Mouse (Mus musculus) MEL (cell line): ENCODE measurements around the gene Clpsl2. TPM values are rescaled to one million over a fixed set of nuclear protein-coding genes. Genes with fewer than 3 reads are reported as not detected.

ENCODE experiments used
- DNase-seq: peaks from one replicate; pipeline ENCODE4 v3.0.0; 2011; ENCODE audit warnings: low read depth, low spot score
- H3K27ac ChIP-seq: 2 replicates; pipeline ENCODE4 v1.5.1; 2012; ENCODE audit warnings: low read depth, mild to moderate bottlenecking, control low read depth, low read length, moderate library complexity; ENCODE audit not compliant: control insufficient read depth
- H3K27me3 ChIP-seq, 2 experiments: fragments of 150-350 bp in 1 of 2; sonication (generic) in 1 of 2; 2 replicates each; pipeline ENCODE4 v1.6.1; 2012; ENCODE audit warnings: low read length in 2 of 2, mild to moderate bottlenecking in 2 of 2, improper control_type of control experiment in 1 of 2, moderate library complexity in 1 of 2; ENCODE audit not compliant: insufficient read depth in 2 of 2, control insufficient read depth in 1 of 2
- H3K36me3 ChIP-seq, 2 experiments: 2 replicates each; pipeline ENCODE4 v1.6.1; 2012 to 2014; ENCODE audit warnings: low read length in 2 of 2, improper control_type of control experiment in 1 of 2, inconsistent platforms in 1 of 2, mild to moderate bottlenecking in 1 of 2; ENCODE audit not compliant: insufficient read depth in 2 of 2, control insufficient read depth in 1 of 2
- H3K4me1 ChIP-seq, 2 experiments: fragments of 150-350 bp in 1 of 2; sonication (generic) in 1 of 2; 2 replicates each; pipeline ENCODE4 v1.6.1; 2012; ENCODE audit warnings: low read length in 2 of 2, improper control_type of control experiment in 1 of 2, mild to moderate bottlenecking in 1 of 2; ENCODE audit not compliant: insufficient read depth in 2 of 2, control insufficient read depth in 1 of 2
- H3K4me3 ChIP-seq, 2 experiments: fragments of 150-350 bp in 1 of 2; sonication (generic) in 1 of 2; 2 replicates each; pipeline ENCODE4 v1.5.1; 2012; ENCODE audit warnings: low read depth in 2 of 2, low read length in 2 of 2, mild to moderate bottlenecking in 2 of 2, moderate library complexity in 2 of 2, control low read depth in 1 of 2, improper control_type of control experiment in 1 of 2; ENCODE audit not compliant: control insufficient read depth in 1 of 2, insufficient read depth in 1 of 2
- H3K79me2 ChIP-seq: 2 replicates; pipeline ENCODE4 v1.6.1; 2012; ENCODE audit warnings: mild to moderate bottlenecking, low read length, moderate library complexity; ENCODE audit not compliant: control insufficient read depth, poor library complexity, insufficient read depth
- H3K9ac ChIP-seq: 2 replicates; pipeline ENCODE4 v1.6.1; 2012; ENCODE audit warnings: low read depth, mild to moderate bottlenecking, control low read depth, low read length, moderate library complexity; ENCODE audit not compliant: control insufficient read depth, poor library complexity, severe bottlenecking
- H3K9me3 ChIP-seq: fragments of 150-350 bp; sonication (generic); replicated peaks from 2 replicates; pipeline ENCODE4 v1.6.1; 2012; ENCODE audit warnings: mild to moderate bottlenecking, low read length, improper control_type of control experiment, moderate library complexity; ENCODE audit not compliant: insufficient read depth
- CHD2 ChIP-seq: IDR thresholded peaks from 2 replicates; pipeline ENCODE4 v1.6.1; 2011; ENCODE audit warnings: low read length, improper control_type of control experiment
- CTCF ChIP-seq, 3 experiments: IDR thresholded peaks in 2 of 3; conservative IDR thresholded peaks in 1 of 3; 2 replicates each; pipeline ENCODE4 v1.5.1; 2011 to 2012; ENCODE audit warnings: low read length in 3 of 3, low read depth in 2 of 3, mild to moderate bottlenecking in 2 of 3, improper control_type of control experiment in 1 of 3, inconsistent platforms in 1 of 3, mixed read lengths in 1 of 3, moderate library complexity in 1 of 3; ENCODE audit not compliant: control insufficient read depth in 1 of 3, insufficient read depth in 1 of 3, poor library complexity in 1 of 3, severe bottlenecking in 1 of 3
- EP300 ChIP-seq, 2 experiments: IDR thresholded peaks; 2 replicates each; pipeline ENCODE4 v1.6.1; 2011; ENCODE audit warnings: improper control_type of control experiment in 2 of 2, low read length in 2 of 2, low read depth in 1 of 2, mild to moderate bottlenecking in 1 of 2
- ETS1 ChIP-seq: IDR thresholded peaks from 2 replicates; pipeline ENCODE4 v1.6.1; 2012; ENCODE audit warnings: low read depth, mild to moderate bottlenecking, inconsistent platforms, low read length, improper control_type of control experiment, moderate library complexity
- GABPA ChIP-seq: IDR thresholded peaks from 2 replicates; pipeline ENCODE4 v1.6.1; 2012; ENCODE audit warnings: low read depth, mild to moderate bottlenecking, inconsistent platforms, low read length, improper control_type of control experiment, moderate library complexity
- KAT2A ChIP-seq: conservative IDR thresholded peaks from 2 replicates; pipeline ENCODE4 v1.6.1; 2012; ENCODE audit warnings: low read depth, low read length, improper control_type of control experiment, inconsistent platforms
- MAZ ChIP-seq: IDR thresholded peaks from 2 replicates; pipeline ENCODE4 v1.6.1; 2012; ENCODE audit warnings: low read depth, mild to moderate bottlenecking, inconsistent platforms, low read length, improper control_type of control experiment
- MXI1 ChIP-seq: IDR thresholded peaks from 2 replicates; pipeline ENCODE4 v1.6.1; 2011; ENCODE audit warnings: mild to moderate bottlenecking, low read depth, low read length, improper control_type of control experiment
- MYB ChIP-seq: IDR thresholded peaks from 2 replicates; pipeline ENCODE4 v1.6.1; 2011; ENCODE audit warnings: mild to moderate bottlenecking, low read depth, low read length, improper control_type of control experiment
- MYC ChIP-seq: IDR thresholded peaks from 2 replicates; pipeline ENCODE4 v1.6.1; 2011; ENCODE audit warnings: low read depth, mild to moderate bottlenecking, low read length, improper control_type of control experiment, moderate library complexity
- NELFE ChIP-seq: IDR thresholded peaks from 2 replicates; pipeline ENCODE4 v1.6.1; 2011; ENCODE audit warnings: low read depth, low read length, improper control_type of control experiment
- POLR2A ChIP-seq, 2 experiments: IDR thresholded peaks; 2 replicates each; pipeline ENCODE4 v1.6.1; 2011 to 2012; ENCODE audit warnings: low read length in 2 of 2, mild to moderate bottlenecking in 2 of 2, control low read depth in 1 of 2, improper control_type of control experiment in 1 of 2, low read depth in 1 of 2, moderate library complexity in 1 of 2; ENCODE audit not compliant: control insufficient read depth in 1 of 2, insufficient read depth in 1 of 2, poor library complexity in 1 of 2
- POLR2AphosphoS5 ChIP-seq: IDR thresholded peaks from 2 replicates; pipeline ENCODE4 v1.6.1; 2012; ENCODE audit warnings: low read depth, borderline replicate concordance, mild to moderate bottlenecking, inconsistent platforms, low read length, moderate library complexity, mixed read lengths
- RAD21 ChIP-seq: IDR thresholded peaks from 2 replicates; pipeline ENCODE4 v1.6.1; 2011; ENCODE audit warnings: mild to moderate bottlenecking, low read depth, low read length, improper control_type of control experiment
- RCOR1 ChIP-seq: IDR thresholded peaks from 2 replicates; pipeline ENCODE4 v1.6.1; 2012; ENCODE audit warnings: low read depth, mild to moderate bottlenecking, inconsistent platforms, low read length, improper control_type of control experiment
- TBP ChIP-seq: IDR thresholded peaks from 2 replicates; pipeline ENCODE4 v1.8.0; 2011; ENCODE audit warnings: low read depth, low read length, improper control_type of control experiment
- TCF12 ChIP-seq: IDR thresholded peaks from 2 replicates; pipeline ENCODE4 v1.6.1; 2014; ENCODE audit warnings: low read depth, mild to moderate bottlenecking, inconsistent platforms, low read length, improper control_type of control experiment, moderate library complexity
- UBTF ChIP-seq: IDR thresholded peaks from 2 replicates; pipeline ENCODE4 v1.6.1; 2012; ENCODE audit warnings: low read depth, mild to moderate bottlenecking, inconsistent platforms, low read length, improper control_type of control experiment, moderate library complexity, borderline replicate concordance; ENCODE audit not compliant: insufficient read depth
- USF2 ChIP-seq, 2 experiments: IDR thresholded peaks; 2 replicates each; pipeline ENCODE4 v1.6.1; 2011 to 2012; ENCODE audit warnings: improper control_type of control experiment in 2 of 2, low read length in 2 of 2, borderline replicate concordance in 1 of 2, inconsistent platforms in 1 of 2, low read depth in 1 of 2, mild to moderate bottlenecking in 1 of 2; ENCODE audit not compliant: insufficient read depth in 1 of 2
- ZMIZ1 ChIP-seq: IDR thresholded peaks from 2 replicates; pipeline ENCODE4 v1.6.1; 2012; ENCODE audit warnings: low read depth, mild to moderate bottlenecking, inconsistent platforms, low read length, improper control_type of control experiment, moderate library complexity
- ZNF384 ChIP-seq: IDR thresholded peaks from 2 replicates; pipeline ENCODE4 v1.6.1; 2012; ENCODE audit warnings: low read depth, mild to moderate bottlenecking, inconsistent platforms, low read length, improper control_type of control experiment
- polyA plus RNA-seq, 2 experiments: library from polyadenylated mRNA; stranded (reverse) in 1 of 2; unstranded in 1 of 2; fragments of >175 nt in 1 of 2; fragments of >200 nt in 1 of 2; gene quantifications; 2 replicates each; pipeline versions ENCODE4 v1.2.1 to v1.2.4; 2012; ENCODE audit warnings: low replicate concordance in 2 of 2, low read depth in 1 of 2; ENCODE audit not compliant: insufficient read length in 2 of 2, insufficient read depth in 1 of 2, missing spikeins in 1 of 2
- total RNA-seq: library from RNA; depleted of rRNA; stranded (reverse); fragments of 300-350 nt; gene quantifications from 2 replicates; pipeline ENCODE4 v1.2.3, GENCODE M21; 2012

Clpsl2 gene
- total and polyA plus RNA-seq, 3 experiments, result not detected

DNA sequence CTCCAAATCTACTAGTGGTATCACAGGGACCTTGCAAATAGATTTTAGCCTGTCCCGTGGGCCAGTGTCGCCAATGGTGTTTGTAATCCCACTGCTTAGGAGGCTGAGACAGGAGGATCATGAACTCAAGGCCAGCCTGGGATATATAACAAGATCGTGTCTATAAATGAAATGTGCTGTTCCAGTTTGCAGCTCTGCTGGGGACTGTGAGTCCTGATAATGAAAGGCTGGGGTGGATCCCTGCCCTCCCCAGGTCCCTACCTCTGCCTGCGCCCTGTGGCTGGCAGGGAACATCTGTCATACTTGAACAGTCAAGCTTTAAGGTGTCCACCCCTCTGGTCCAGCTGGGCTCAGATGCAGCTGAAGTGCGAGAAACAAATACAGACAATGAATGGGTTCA is 34.7 kb upstream of the Clpsl2 start:
- H3K27me3 ChIP-seq, result no peaks in the 10 kb centered on the region
- no peak overlapping the region for H3K9ac ChIP-seq
- no peaks in the 10 kb centered on the region; the same call in 1 of the 2 replicates for H3K79me2 ChIP-seq
- H3K36me3 ChIP-seq, result peaks cover 0 to 8% of the 10 kb centered on the region in 2 experiments; a peak in 2 of 4 replicates
- no peak for TF ChIP-seq UBTF
- TF ChIP-seq, all 39 proteins: peak for 0
- Histone ChIP-seq H3K4me3 (no peak overlapping the region), H3K27ac (no peak overlapping the region), H3K9me3 (no peaks in the 10 kb centered on the region), H3K4me1 (peaks cover 0 to 25% of the 10 kb centered on the region in 2 experiments; a peak in 3 of 4 replicates)
- no peak for DNase-seq

- peak; percentile 33 for DNase-seq
- no peak overlapping the region for H3K4me3 ChIP-seq
- TF ChIP-seq KAT2A, result no peak
- TF ChIP-seq CHD2, result no peak
- no peak for TF ChIP-seq RAD21
- TF ChIP-seq NELFE, result no peak
- no peak for TF ChIP-seq ETS1
- no peak for TF ChIP-seq MAZ
- no peak for TF ChIP-seq USF2 (IDR thresholded peaks at IDR 0.05; ENCODE audit: borderline replicate concordance in 1 of 2, insufficient read depth in 1 of 2, low read depth in 1 of 2, low read length in 2 of 2)
- TF ChIP-seq TBP, result no peak
- no peak for TF ChIP-seq ZMIZ1
- TF ChIP-seq POLR2A (IDR thresholded peaks at IDR 0.05; ENCODE audit: control insufficient read depth in 1 of 2, insufficient read depth in 1 of 2, low read depth in 1 of 2, low read length in 2 of 2, poor library complexity in 1 of 2), result no peak
- no peak for TF ChIP-seq MYC
- TF ChIP-seq CTCF (IDR thresholded peaks at IDR 0.05 in 2 of 3, conservative IDR thresholded peaks at IDR 0.05 in 1 of 3; ENCODE audit: control insufficient read depth in 1 of 3, insufficient read depth in 1 of 3, low read depth in 2 of 3, low read length in 3 of 3, poor library complexity in 1 of 3, severe bottlenecking in 1 of 3), result no peak
- no peak for TF ChIP-seq GABPA
- no peak for TF ChIP-seq MYB
- no peak for TF ChIP-seq TCF12
- no peak for TF ChIP-seq POLR2AphosphoS5
- TF ChIP-seq EP300 (IDR thresholded peaks at IDR 0.05; ENCODE audit: low read depth in 1 of 2, low read length in 2 of 2), result no peak
- no peak for TF ChIP-seq MXI1
- TF ChIP-seq ZNF384, result no peak
- no peak for TF ChIP-seq RCOR1
- H3K9me3 ChIP-seq, result no peaks in the 10 kb centered on the region
- H3K9ac ChIP-seq, result no peak overlapping the region
- H3K79me2 ChIP-seq, result no peaks in the 10 kb centered on the region; the same call in 1 of the 2 replicates
- peaks cover 0 to 8% of the 10 kb centered on the region in 2 experiments; a peak in 2 of 4 replicates for H3K36me3 ChIP-seq
- H3K27ac ChIP-seq, result no peak overlapping the region
- H3K27me3 ChIP-seq, result no peaks in the 10 kb centered on the region
- peaks cover 0 to 25% of the 10 kb centered on the region in 2 experiments; a peak in 3 of 4 replicates for H3K4me1 ChIP-seq
Measured at GRCm38 (mm10) chr17:28515431-28516341, 33.5 kb upstream of the Clpsl2 start.
